Mouse (Mus musculus): ENCODE measurements around the gene 1700022I11Rik.
A peak's percentile ranks its signal among the peaks of the same experiment; 100 is the strongest.
"Not testable (repeated sequence)": the region's sequence is repeated elsewhere in the genome, so short reads cannot be mapped to it uniquely, and the experiment has no call there.

1700022I11Rik gene

DNA sequence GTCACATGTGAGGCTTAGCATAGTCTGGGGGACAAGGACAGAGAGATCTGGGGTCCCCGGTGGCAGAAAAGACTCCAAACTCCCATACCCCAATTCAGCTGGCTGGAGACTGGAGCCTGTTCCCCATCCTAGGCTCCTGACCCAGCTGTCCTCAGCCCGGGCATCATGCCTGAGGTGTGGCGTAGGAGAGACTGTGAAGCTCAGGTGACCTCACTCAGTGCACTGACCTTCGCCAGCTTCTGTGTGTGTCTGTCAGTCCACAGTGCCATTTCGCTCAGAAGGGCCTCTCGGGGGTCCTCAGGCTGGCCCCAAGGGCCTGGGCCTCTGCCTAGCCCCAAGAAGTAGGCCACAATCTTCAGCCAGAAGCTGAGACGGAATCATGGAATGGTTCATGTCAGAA is 16.8 kb upstream of the 1700022I11Rik start:
- DNase-seq: no peak

DNA sequence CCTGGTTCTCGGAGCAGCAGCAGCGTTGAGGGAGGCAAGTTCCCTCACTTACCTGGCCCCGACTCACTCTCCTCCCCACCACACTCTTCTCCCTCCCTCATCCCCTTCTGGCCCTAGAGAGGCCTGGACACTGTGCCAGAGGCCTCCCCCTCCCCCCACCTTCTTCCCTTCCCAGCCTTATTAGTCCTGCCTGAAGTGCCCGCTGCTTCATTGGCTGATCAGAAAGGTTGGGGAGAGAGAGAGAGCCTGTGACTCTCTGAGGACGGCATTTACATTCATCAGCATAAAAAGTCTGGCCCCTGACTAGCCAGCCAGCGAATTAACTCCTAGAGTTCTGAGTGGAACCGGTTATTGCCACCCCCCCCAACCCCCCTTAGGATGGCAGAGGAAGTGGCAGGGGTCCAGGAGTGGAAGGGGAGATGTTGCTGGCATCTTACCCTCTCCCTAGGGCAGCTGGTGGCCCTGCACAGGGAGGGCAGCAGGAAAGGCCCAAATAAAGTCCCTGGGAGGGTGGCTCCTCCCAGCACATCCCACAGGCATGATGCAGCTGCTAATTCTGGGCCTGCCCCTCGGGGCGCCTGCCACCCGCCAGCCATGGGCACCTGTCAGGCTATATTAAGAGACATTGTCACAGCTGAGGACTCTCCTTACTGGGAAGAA is 15.8 kb upstream of the 1700022I11Rik start:
- peak; percentile 18 to 45 for DNase-seq

DNA sequence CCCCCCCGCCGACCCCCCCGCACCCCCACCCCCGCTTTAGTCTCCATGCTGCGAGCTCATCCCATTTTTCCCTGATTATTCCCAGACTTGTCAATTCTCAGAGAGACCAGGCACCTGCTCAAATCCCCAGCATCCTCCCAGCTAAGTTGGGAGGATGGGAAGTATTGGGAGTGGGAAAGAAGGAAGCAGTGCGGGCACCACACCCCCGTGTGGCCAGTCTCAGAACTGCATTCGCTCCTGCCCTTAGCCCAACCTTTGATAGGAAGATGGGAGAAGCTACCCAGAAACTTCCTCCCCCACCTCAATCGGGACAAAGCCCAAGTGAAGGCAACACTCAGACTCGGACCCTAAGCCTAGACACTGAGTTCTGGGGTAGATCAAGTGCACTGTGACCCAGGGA is 15.1 kb upstream of the 1700022I11Rik start:
- peak; percentile 87 to 88 for DNase-seq

DNA sequence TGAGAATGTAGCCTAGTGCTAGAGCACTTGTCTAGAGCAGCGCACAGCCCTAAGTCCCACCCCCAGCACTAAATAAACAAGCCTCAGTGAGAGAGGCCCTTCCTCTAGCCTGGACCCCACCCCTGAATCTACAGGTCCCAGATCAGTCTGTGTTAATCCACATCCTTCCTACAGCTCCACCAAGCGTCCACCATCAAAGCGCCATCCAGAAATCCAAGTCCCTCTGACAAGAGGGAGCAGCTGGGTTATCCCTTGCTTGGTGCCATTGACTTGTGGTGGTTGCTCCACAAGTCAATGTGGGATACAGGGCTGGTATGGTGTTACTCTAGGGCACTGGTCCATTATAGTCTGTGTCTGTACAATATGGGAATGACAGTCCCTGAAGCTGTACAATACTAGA is 14.2 kb upstream of the 1700022I11Rik start:
- DNase-seq: no peak

- no peak for DNase-seq
These were observed 12.8 kb upstream of the 1700022I11Rik start for GRCm38 (mm10) chr4:42956581-42956980.

DNA sequence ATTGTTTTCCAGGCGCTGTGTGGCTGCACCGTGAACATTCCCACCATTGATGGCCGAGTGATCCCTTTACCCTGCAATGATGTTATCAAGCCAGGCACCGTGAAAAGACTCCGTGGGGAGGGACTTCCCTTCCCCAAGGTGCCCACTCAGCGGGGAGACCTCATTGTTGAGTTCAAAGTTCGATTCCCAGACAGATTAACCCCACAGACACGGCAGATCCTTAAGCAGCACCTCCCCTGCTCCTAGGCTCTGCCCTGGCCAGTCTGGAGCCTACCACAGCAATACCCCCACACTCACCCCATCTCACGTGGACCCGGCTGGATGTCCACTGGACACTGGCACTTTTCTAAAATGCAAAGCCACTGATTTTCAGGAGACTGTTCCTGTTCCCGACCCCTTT is 12.1 kb upstream of the 1700022I11Rik start:
- no peak for DNase-seq

- DNase-seq: no peak
These were observed 11.4 kb upstream of the 1700022I11Rik start for GRCm38 (mm10) chr4:42957979-42958378.

- DNase-seq: no peak
These were observed 10.5 kb upstream of the 1700022I11Rik start for GRCm38 (mm10) chr4:42958942-42959341.

- no peak for DNase-seq
These were observed 10.0 kb upstream of the 1700022I11Rik start for GRCm38 (mm10) chr4:42959382-42959781.

GRCm38 (mm10) chr4:42961592-42961991 is 7.8 kb upstream of the 1700022I11Rik start:
- DNase-seq: peak; percentile 74 to 77

GRCm38 (mm10) chr4:42963480-42963879 is 5.9 kb upstream of the 1700022I11Rik start:
- peak; percentile 28 to 30 for DNase-seq

DNA sequence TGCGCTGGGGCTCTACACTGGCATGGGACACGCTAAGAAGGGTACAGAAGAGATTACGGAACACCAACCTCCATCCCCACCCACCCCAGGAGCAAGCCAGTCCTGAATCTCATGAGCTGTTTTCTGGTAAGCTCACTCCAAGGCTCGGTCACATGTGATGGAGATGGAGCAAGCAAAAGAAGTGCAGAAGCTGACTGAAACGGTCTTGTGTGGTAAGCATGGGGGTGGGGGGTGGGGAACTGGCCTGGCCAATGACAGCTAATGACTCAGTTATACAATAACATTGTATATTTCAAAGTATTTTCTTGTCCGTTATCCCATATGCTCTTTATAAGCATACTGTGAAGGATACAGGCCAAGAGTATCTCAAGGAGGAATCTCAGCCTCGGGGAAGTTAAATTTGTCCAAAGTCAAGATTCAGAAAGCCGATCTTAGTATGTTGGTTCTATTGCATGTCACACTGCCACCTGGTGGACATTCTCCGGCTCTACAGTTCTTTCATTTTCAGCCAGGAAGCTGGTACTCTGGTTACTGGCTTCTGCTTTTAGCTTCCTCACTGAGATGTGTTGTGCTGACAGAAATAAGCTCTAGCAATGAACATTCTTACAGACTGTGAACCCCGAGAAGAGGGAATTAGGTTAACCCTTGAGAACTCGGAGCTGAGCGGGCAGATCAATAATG is 4.2 kb upstream of the 1700022I11Rik start:
- peak; percentile 46 to 59 for DNase-seq

- no peak for DNase-seq
These were observed 3.5 kb downstream of the 1700022I11Rik start for GRCm38 (mm10) chr4:42972952-42973351.

DNA sequence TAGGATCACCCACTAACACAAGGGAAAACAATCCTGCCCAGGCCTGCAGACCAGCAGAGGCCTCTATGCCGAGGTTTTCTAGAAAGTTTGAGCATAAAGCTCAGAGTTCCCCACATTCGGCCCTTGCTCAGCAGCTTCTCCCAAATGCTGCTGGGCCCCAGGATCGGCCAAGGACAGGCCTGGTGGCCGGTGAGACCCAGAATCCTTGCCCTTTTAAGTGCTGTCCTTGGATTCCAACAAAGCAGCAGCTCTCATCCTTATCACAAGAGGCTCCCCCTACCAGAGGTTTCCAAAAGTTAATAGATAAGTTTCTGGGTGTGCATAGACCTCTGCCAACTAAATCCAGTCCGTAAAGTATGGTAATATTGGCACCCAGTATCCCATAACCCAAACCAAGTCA is 4.5 kb downstream of the 1700022I11Rik start:
- no peak for DNase-seq

DNA sequence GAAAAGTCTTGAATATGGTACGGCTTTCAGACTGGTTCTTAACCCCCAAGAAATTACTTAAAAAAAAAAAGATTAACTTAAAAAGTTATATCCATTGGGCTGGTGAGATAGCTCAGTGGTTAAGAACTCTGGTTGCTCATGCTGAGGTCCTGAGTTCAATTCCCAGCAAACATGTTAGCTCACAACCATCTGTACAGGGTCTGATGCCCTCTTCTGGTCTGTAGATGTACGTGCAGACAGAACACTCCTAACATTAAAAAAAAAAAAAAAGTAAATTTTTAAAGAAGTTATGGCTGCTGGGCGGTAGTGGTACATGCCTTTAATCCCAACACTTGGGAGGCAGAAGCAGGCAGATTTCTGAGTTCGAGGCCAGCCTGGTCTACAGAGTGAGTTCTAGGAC is 8.7 kb downstream of the 1700022I11Rik start:
- no peak for DNase-seq

GRCm38 (mm10) chr4:42980467-42980866 is 11.1 kb downstream of the 1700022I11Rik start:
- DNase-seq: not testable (repeated sequence)

DNA sequence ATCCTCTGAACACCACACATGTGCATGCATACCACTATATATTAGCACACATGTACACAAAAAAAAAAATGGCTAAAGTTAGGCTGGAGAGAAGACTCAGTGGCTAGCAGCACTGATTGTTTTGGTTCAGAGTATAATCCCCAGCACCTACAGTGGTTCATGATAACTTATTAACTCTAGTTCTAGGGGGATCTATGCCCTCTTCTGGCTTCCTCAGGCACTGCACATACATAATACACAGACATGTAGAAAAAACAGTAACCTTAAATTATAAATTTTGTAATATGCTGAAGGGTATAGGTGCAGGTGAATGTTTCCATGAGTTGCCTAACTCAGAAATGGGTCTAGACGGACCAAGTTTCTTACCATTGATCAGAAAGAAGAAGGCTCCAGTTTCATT is 18.9 kb downstream of the 1700022I11Rik start:
- DNase-seq: peak in 1 of 2 experiments; percentile 14

- no peak for DNase-seq
These were observed 28.6 kb downstream of the 1700022I11Rik start for GRCm38 (mm10) chr4:42998022-42998421.

DNA sequence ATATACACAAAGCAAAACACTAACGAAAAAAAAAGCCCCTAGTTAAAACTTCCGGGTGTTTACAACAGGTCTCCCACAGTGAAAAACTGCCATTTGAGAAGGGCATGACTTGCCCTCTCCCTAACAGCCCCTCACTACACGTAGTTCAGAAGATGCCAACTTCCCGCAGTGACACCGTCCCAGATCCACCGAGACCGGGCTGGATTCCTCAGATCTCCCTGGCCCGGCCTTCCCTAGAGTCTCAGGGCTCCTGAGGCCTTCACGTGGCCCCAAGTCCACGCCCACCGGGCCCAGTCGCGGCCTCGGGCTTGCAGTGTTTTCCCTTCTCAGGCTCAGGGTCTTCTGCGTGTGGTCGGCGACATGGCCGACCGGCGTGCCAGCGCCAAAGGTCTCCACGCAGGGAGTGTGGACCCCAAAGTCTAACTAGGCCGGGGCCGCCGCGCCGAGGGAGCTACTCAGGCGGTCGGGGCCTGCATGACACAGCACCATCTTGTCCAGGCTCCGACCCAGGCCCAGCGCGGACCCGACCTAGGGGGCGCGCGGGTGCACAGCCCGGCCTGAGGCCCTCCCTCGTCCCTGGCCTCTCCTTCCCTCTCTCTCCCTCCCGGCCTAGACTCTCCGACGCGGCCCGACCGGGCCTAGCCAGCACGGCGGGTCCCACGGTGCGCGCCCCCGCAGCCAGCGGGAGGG is 30.2 kb downstream of the 1700022I11Rik start:
- peak; percentile 80 to 89 for DNase-seq

DNA sequence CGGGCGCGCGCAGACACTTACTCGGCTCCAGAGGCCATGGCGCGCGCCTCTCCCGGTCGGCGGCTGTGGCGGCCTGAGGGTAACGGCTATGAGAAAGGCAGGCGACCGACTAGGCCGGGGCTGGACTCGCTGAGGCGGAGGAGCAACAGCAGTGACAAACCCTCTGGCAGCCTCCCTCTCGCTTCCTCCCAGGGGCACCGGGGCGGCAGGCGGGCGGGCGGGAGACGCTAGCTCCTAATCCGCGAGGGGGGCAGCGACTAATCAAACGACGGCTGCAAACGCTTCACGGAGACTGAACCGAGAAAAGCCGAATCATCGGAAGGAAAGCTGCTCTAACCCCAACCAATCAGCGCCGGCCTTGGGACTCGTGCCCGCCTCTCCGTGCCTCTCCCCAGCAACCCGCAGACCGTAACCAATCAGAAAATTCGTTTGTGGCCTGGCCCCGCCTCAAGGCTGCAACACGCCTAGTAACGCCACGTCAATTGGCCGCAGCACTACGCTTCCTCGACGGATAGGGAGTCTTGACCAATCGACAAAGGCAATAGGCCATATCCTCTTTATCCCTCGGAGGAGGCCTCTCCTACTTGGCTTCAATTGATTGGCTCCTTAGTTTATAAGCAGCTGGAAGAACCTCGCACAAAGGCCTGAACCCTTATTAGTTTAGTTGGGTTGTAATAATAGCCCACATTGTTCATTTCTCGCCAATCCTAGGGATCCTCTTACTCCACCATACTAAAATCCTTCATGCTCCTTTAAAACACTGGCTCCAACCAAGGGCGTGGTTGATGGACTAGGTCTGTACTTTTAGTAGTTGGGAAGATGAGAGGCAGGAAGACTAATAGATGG is 31.0 kb downstream of the 1700022I11Rik start, which contains the start of gene Vcp:
Gene Vcp (minus strand): TSS at position 367 of the 846 bp plus-strand sequence.
- peak; percentile 99 for DNase-seq

DNA sequence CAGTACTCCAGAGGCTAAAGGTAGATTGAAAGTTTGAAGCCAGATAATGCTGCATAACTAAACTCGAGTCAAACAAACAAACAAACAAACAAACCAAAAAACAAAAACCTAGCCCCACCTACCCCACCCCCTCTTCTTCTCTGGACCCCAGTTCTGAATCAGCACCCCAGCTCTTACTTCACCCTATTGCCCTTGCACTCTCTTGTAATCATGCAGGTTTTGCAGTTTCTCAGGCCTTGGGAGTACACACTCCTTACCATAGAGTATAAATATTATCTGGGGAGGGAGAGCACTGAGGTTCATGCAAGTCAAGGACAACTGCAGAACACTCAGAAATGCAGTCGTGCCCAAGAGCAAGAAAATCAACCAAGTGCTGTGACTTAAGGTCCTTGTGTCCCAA is 31.9 kb downstream of the 1700022I11Rik start:
- DNase-seq: no peak

DNA sequence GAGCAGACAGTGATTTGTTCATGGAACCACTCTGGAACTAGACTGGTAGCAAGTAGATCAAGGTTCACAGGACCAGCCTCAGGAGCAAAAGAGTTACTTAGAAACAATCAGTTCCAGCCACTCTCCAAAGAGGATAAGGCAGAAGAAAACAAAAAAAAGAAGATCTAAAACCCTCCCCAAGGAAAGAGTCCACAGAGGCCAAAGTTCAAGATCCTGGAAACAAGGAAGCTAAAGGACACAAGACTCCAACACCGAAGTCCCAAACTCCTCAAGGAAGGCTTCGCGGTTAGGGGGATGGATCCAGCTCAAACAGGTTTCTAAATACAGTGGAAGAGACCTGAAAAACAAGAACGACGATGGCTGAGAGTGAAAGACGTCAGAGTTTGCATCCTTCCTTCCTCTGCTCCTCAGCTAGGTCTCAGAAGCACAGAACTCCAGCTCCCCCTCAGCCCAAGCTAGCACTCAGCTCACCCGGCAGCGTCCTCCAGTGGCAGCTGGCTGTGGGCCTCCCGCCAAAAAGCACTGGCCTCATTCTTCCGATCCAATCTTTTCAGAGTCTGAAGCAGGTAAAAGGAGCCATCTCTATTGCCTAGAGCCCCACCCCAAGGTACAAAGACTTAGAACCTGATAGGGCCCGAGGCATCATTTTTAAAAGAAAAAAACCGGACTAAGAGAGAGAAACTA is 33.5 kb downstream of the 1700022I11Rik start:
- DNase-seq: peak in 1 of 2 experiments; percentile 15

Measured in kidney, postnatal 4 days (tissue).